Mouse (Mus musculus): ENCODE data around the gene Nfam1. TPM values are rescaled to one million over a fixed set of nuclear protein-coding genes. Genes with fewer than 3 reads are reported as not detected.

Gene Nfam1
- polyA plus RNA-seq, 1 experiment from 2014 or later: 0.31 TPM

GRCm38 (mm10) chr15:82950246-82950645 is 82.9 kb downstream of the Nfam1 start:
- no peak overlapping the region for H3K27ac ChIP-seq (ENCODE audit: low read depth, low read length)
- H3K27me3 ChIP-seq (ENCODE audit: control insufficient read depth, insufficient read depth, low read length): no peaks in the 10 kb centered on the region
- WGBS: 30% methylated on average over 8 of the region's 8 CpGs
- H3K36me3 ChIP-seq (ENCODE audit: control insufficient read depth, insufficient read depth, low read length): no peaks in the 10 kb centered on the region
- H3K4me3 ChIP-seq (ENCODE audit: low read depth, low read length): no peak overlapping the region
- peaks cover 30% of the 10 kb centered on the region for H3K4me1 ChIP-seq (ENCODE audit: control insufficient read depth, insufficient read depth, low read length)
- H3K9me3 ChIP-seq (ENCODE audit: control insufficient read depth, low read length): no peaks in the 10 kb centered on the region
- H3K9ac ChIP-seq (replicated peaks; ENCODE audit: low read depth, low read length): no peak overlapping the region
- no peak for ATAC-seq (ENCODE audit: low read depth)
- H3K4me2 ChIP-seq (ENCODE audit: low read depth, low read length): no peak overlapping the region

GRCm38 (mm10) chr15:82947431-82947830 is 85.7 kb downstream of the Nfam1 start:
- Histone ChIP-seq H3K4me2 (ENCODE audit: low read depth, low read length) (no peak overlapping the region), H3K36me3 (ENCODE audit: control insufficient read depth, insufficient read depth, low read length) (no peaks in the 10 kb centered on the region), H3K4me3 (ENCODE audit: low read depth, low read length) (no peak overlapping the region), H3K27me3 (ENCODE audit: control insufficient read depth, insufficient read depth, low read length) (no peaks in the 10 kb centered on the region), H3K9ac (replicated peaks; ENCODE audit: low read depth, low read length) (no peak overlapping the region), H3K4me1 (ENCODE audit: control insufficient read depth, insufficient read depth, low read length) (peaks cover 28% of the 10 kb centered on the region), H3K27ac (ENCODE audit: low read depth, low read length) (no peak overlapping the region), H3K9me3 (ENCODE audit: control insufficient read depth, low read length) (no peaks in the 10 kb centered on the region)
- no peak for ATAC-seq (ENCODE audit: low read depth)
- WGBS: 69% methylated on average over 5 of the region's 5 CpGs

- 59% methylated on average over 9 of the region's 9 CpGs for WGBS
- Histone ChIP-seq H3K27ac (ENCODE audit: low read depth, low read length) (no peak overlapping the region), H3K36me3 (ENCODE audit: control insufficient read depth, insufficient read depth, low read length) (no peaks in the 10 kb centered on the region), H3K27me3 (ENCODE audit: control insufficient read depth, insufficient read depth, low read length) (peaks cover 2% of the 10 kb centered on the region; the same call in 1 of the 2 replicates), H3K4me2 (ENCODE audit: low read depth, low read length) (no peak overlapping the region), H3K9ac (replicated peaks; ENCODE audit: low read depth, low read length) (no peak overlapping the region), H3K9me3 (ENCODE audit: control insufficient read depth, low read length) (no peaks in the 10 kb centered on the region), H3K4me1 (ENCODE audit: control insufficient read depth, insufficient read depth, low read length) (peaks cover 34% of the 10 kb centered on the region), H3K4me3 (ENCODE audit: low read depth, low read length) (no peak overlapping the region)
- ATAC-seq (ENCODE audit: low read depth): no peak
Measured at GRCm38 (mm10) chr15:82944479-82945195, 88.5 kb downstream of the Nfam1 start.

Small RNA genes within 50 kb of the gene (microRNA-seq; reads per million reads assigned to microRNA genes)
- gene Mir3080: 4.8 reads per million, percentile 9 among the genes with 10 or more reads in this experiment

Other genes starting within 250 kb of the Nfam1 start
- 0.22 TPM in 1 of 2 replicates, not detected in the other for gene Cyp2d26, start 239.0 kb downstream of the Nfam1 start, polyA plus RNA-seq (2014; fragmentation: Nextera tagmentation; extraction: Ambion mirVana)
- gene Tcf20, start 45.4 kb downstream of the Nfam1 start, polyA plus RNA-seq (2014; fragmentation: Nextera tagmentation; extraction: Ambion mirVana): 15.4 and 16.3 TPM in 2 replicates
- gene Serhl, start 56.2 kb upstream of the Nfam1 start, polyA plus RNA-seq (2014; fragmentation: Nextera tagmentation; extraction: Ambion mirVana): 22.3 and 37.8 TPM in 2 replicates
- 52.1 and 70.5 TPM in 2 replicates for gene Rrp7a, start 89.5 kb upstream of the Nfam1 start, polyA plus RNA-seq (2014; fragmentation: Nextera tagmentation; extraction: Ambion mirVana)
- gene Poldip3, start 116.1 kb upstream of the Nfam1 start, polyA plus RNA-seq (2014; fragmentation: Nextera tagmentation; extraction: Ambion mirVana): 153 and 155 TPM in 2 replicates
- gene Cyb5r3, start 139.3 kb upstream of the Nfam1 start, polyA plus RNA-seq (2014; fragmentation: Nextera tagmentation; extraction: Ambion mirVana): 122 and 139 TPM in 2 replicates
- gene A4galt, start 218.5 kb upstream of the Nfam1 start, polyA plus RNA-seq (2014; fragmentation: Nextera tagmentation; extraction: Ambion mirVana): 0.91 and 3.9 TPM in 2 replicates